Mouse (Mus musculus) heart, adult 8-10 months (tissue): Measurements from ENCODE around the gene Dyrk1b. TPM values are rescaled to one million over a fixed set of nuclear protein-coding genes. Genes with fewer than 3 reads are reported as not detected.
"Not testable (repeated sequence)": the region's sequence is repeated elsewhere in the genome, so short reads cannot be mapped to it uniquely, and the experiment has no call there.

Experiments
- DNase-seq: peaks from one replicate; pipeline ENCODE4 v3.0.0; 2022; ENCODE audit warnings: low spot score
- total RNA-seq, 4 experiments: library from RNA; stranded (reverse); gene quantifications; 2 replicates each; pipeline ENCODE4 v1.2.4; 2022

Gene Dyrk1b
- 10 to 100 TPM; 24.0 to 34.6 (median 31.8) TPM for total RNA-seq

DNA sequence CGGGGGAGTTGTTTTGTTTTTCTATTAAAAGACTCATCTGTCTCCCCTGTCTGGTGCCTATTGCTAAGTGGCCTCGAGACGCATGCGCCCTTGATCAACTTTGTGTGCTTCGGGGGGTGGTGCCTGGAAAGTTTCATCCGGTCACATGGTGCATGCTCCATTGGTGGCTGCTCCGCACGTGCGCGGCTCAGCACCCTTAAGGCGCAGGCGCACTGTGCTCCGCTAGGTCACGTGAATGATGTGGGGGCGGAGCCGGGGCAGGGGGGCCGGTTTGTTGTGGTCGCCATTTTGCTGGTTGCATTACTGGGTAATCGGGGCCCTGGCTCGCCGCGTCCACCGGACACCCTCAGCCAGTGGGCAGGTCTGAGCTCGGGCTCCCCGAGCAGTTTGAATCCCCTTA is at the start of gene Dyrk1b:
Gene Dyrk1b, plus strand, starts transcription at position 242 of the 400 bp plus-strand sequence.
- peak; percentile 98 for DNase-seq

DNA sequence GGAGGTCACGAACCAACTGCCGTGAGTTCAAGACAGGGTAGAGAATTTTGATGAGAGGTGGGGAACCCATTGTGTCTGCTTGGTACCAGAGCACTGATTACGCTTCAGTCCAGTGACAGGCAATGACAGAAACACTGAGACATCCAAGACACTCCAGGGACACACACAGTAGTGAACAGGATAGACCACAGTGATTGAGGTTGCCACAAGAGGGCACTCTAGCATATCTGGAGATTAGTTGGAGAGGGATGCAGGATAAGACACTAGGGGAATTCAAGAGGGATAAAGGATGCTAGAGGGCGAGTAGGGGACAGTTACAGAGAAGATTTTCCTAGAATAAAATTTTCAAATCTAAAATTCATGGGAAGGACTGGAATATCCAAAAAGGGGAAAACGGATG is 41.7 kb upstream of the Dyrk1b start:
- no peak for DNase-seq

DNA sequence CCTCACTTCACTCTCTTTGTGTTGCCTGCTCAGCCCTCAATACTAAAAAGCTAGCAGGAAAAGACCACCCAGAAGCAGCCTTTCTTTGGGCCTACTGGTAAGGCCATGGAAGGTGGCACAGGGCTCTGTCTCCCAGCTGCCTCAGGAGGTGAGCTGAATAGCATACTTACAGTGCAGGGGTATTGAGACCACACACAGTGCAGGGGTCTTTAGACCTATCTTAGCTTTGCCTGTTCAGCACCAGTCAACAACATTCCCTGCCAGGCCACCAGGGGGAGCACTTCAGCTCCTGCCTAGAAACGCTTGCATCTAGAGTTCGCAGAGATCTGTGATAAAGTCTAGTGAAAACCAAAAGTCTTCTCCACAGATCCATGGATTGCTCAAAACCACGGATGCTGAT is 31.0 kb upstream of the Dyrk1b start:
- DNase-seq: peak; percentile 33

DNA sequence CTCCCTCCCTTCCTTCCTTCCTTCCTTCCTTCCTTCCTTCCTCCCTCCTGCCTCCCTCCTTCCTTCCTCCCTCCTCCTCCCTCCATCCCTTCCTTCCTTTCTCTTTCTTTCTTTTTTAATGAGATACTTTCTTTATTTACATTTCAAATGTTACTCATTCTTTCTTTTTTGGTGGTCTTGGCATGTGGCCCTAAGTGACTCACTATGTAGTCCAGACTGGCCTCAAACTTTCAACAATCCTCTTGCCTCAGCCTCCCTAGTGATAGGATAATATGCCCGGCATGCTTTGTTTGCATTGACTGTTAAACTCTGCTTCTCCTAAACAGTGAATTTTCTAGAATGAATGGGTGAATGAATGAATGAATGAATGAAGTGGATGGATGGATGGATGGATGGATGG is 29.4 kb upstream of the Dyrk1b start:
- DNase-seq: no peak

DNA sequence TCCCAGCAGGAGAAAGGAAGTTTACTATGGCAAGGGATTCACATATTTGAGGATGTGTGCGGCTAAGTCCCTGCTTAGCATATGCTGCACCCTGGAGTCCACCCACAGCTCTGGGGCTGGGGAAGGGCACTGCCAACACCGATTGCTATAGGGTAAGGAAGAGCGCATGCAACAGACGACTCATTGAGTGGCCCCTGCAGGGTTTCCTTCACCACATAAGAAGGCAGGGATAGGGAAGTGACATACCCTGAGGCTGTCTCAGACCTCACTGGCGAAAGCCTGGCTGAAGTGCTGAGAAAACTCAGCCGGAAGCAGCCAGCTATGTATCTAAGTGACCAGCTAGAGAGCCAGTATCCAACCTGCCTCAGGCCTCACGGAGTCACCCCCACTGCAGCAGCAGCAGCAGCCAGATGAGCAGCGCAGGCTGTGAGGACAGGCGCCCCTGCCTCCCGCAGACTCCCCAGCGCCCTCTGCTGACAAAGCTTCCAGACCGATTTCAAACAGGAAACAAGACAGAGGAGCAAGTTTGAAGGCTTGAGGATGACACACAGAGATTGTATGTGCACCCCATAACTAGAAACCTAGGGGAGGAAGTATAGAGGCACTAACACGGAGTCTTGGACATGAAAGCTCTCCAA is 27.6 kb upstream of the Dyrk1b start:
- no peak for DNase-seq

DNA sequence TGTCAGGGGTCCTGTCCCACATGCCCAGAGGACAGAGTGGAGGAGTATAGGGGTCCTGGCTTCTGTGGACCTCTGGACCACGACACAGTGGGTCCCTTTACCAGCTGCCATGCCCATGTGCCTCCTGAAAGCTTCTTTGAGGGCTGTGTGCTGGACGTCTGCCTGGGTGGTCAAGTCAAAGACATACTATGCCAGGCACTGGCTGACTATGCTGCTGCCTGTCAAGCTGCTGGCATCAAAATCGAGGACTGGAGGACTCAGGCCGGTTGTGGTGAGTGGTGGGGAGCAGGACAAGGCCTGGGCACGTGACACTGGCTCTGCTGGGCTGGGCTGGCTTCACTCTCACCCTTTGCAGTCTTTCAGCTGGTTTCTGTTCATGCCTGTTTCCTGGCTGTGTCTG is 25.7 kb upstream of the Dyrk1b start:
- DNase-seq: not testable (repeated sequence)

DNA sequence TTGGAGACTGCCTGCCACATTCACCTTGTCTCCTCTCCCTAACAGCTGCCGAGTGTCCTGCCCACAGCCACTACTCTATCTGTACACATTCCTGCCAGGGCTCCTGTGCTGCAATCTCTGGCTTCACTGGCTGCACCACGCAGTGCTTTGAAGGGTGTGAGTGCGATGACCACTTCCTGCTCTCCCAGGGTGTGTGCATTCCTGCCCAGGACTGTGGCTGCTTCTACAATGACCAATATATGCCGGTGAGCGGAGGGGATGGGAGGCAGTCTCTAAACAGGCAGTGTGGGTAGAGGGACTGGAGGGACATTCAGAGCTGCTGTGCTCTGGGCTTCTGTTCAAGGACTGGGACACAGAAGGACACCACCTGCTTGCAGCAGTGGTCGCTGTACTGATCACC is 20.0 kb upstream of the Dyrk1b start:
- DNase-seq: no peak

DNA sequence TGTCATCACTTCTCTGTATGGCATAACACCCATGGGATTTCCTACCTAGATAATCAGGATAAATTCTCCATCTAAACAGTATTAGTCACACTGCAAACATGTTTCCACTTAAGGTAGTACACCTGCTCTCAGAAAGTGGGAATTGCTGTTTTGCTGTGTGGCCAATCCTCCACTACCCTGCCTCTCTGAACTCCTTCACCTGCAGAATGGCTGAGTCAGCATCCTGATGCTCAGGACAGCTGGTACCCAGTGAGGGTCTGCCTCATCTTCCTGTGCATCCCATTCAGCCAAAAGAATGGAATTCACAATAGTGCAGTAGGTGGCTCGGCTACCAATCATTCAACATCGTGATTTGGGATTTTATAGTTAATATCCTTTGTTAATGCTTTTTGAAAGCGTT is 19.4 kb upstream of the Dyrk1b start:
- DNase-seq: no peak

DNA sequence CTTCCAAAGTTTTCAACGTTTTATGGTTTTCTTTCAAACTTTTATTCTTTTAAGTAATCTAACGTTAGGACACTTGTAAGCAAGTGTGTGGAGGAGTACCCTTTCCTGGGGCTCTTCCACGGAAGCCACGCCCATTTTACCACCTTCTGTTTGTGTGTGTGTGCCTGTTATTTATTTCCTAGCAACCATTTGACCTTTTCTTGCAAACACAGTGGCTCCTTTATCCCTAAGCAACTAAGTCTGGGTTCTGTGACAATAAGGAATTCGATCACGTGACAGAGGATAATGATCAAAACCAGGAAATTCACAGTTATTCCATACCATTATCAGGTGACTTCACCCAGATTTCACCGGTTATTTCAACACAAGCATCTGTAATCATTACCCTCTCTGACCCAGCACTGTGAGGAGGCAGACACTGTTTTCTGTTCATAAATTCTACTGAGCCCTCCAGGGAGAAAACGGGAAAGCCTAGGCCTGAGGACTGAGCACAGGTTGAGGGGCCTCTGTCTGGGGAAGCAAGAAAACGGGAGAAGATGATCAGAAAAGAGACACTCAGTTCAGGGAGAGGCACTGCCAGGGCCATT is 18.0 kb upstream of the Dyrk1b start:
- DNase-seq: no peak

DNA sequence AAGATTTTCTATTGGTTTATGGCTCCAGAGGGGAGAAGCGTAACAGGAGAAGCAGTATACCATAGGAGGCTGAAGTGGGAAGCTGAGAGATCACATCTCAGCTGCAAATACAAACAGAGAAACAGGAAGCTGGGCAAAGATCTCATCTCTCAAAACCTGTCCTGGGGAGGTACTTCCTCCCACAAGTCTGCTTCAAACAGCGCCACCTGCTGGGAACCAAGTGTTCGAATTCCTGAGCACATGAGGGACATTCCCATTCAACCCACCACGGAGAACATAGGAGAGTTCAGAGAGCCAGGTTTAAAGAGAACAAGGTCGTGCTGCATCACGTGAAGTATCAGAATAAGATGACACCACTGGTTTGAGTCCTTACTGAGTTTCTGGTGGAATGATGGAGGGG is 13.9 kb upstream of the Dyrk1b start:
- DNase-seq: no peak

DNA sequence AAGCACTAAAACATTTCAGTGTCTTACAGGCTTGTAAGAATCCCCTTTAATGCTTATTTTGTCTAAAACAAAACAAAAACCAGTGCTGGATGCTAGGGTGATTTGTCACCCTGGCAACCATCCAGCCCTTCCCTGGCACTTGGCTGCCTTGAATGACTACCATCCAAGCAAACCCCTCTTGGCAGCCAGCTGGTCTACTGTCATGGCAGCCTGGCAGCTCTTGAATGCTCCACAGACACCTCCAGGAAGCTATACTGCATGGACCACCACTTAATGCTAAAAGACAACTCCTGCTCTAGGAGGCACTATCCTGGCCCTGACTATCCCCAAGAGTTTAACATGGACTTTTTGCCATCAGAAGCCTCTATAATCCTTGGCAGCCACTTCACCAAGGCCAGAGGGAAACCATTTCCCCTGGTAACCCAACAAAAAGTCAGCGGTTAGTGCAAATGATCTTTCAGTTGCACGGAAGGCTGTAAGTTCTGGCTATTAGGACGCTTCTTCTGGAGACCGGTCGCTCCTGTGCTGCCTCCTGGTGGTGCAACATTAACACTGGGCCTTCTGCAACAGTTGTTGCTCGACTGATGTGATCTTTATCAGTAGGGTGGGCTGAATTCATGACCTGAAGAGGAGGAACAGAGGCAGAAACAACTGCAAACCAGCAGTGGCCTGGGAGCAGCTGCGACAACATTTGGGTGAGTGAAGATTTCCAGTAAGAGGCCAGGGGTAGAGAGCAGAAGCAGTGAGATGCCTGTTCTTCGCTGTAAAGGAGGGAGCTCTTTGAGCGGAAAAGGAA is 10.8 kb upstream of the Dyrk1b start:
- peak; percentile 54 for DNase-seq

DNA sequence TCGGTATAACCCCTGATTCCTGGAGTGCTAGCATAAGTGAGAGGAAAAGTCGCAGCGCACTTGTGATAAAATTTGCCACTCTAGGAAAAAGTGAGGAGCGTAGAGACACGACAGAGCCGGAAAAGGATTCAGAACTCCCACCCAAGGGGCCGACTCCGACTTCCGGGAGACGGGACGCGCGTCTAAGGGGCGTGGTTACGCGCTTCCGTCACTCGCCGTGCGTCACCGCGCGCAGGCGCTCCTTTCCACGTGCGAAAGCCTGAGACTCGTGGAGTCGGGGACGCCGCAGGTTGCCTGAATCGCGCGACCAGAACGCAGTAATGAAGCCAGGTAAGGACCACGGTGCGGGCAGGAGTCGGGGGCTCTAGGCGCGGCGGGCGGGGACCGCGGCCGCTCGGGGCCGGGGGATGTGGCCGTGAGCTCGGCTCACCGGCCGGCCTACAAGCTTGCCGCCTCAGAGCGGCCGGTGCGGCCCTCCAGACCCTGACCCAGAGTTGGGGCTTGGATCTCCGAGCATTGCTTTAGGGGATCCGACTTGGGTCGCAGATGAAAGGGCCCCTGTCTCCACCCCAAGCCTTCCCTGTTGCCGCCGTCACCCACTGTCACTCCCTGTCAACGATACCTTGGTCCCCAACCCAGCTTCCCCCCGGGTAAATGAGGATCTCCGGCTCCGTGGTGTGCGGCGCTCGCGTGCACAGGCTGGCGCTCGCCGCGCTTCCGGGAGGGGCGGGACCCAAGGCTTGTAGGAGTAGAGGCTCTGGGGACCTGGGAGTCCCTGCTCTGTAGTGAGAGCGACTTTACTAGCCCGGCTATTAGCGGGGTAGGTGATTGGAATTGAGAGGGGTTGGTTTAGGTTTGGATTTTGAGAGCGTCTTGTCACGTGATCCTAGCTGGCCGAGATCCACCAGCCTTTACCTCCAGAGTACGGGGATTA is 9.5 kb upstream of the Dyrk1b start, which contains the start of gene Fbl:
Gene Fbl, plus strand, starts transcription at position 222 of the 934 bp plus-strand sequence.
- DNase-seq: peak; percentile 87

DNA sequence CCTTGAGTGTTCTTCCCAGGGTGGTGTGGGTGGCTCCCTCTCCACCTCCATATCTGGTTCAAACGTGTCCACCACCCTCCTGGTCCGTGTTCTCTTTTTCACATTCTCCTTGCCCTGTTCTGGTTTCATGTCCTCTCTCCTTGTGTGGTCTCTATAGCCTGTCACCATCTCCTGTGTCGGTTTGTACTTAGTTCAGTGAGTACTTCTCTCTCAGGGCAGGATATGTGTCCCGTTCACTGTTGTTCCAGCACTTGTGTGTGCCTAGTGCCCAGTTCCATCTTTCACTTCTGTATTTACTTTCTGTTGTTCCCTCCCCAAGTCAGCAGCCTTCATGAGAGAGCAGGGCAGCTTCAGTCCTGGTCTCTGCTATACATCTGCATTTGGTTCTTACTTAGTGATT is 3.9 kb upstream of the Dyrk1b start:
- no peak for DNase-seq

DNA sequence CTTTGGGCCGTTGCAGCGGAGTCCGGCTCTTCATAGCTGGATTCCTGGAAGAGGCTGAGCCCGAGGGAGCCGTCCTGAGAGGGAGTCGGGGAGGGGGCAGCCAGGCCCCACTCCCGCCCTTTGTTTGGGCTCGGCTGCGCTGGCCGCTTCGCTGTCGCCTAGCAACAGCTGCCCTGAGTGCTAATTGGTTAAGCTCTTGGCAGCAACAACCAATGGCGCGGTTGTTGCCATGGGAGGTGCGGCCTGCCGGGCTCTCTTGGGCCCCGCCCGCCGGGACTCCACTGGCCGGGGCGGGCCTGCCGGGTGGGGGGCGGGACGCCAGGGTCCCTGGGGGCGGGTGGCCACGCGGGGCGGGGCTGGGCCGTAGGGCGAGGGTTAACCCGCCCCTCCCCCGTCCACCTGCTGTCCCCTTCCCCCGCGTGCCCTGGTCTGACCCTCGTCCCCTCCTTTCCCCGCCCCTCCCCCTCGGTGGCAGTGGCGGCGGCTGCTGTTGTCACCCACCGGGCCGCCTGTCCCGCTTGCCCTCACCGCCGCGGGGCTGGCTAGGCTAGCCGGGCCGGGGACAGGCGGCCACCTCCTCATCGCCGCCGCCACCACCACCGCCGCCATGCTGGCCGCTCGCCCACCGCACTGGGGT is 590 bp downstream of the Dyrk1b start:
- peak; percentile 93 for DNase-seq

DNA sequence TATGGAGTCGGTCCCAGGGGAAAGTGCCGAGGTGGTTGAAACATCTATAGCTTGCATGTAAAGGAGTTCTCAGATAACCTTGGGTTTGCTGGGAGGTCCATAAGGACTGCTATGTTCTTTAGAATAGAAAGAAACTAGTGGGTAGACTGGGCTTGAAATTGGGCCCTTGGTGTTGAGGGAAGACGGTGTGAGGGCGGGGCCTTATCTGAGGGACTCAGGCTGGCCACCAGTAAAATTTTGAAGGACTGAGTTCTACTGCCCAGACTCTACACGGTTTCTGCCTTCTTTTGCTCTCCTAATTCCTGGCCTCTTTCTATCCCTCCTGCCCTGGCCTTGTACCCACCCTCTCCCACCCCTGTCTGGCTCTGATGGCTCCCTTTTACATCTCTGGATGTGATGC is 1.6 kb downstream of the Dyrk1b start:
- DNase-seq: no peak

DNA sequence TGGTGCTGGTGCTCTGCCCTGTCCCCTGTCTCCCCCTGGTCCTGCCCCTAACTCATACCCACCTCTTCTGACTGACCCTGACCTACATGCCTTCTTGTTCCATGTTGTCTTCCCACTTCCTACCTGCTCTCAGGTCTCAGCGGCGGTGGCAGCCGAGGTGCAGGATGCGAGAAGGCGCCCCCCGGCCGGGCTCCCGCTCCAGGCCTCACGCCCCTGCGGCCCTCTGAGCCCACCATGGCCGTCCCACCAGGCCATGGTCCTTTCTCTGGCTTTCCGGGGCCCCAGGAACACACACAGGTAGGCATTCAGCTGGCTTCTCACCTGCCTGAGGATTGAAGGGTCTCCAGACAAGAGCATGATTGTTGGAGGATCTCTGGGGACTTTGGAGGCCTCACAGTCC is 2.1 kb downstream of the Dyrk1b start:
- no peak for DNase-seq

DNA sequence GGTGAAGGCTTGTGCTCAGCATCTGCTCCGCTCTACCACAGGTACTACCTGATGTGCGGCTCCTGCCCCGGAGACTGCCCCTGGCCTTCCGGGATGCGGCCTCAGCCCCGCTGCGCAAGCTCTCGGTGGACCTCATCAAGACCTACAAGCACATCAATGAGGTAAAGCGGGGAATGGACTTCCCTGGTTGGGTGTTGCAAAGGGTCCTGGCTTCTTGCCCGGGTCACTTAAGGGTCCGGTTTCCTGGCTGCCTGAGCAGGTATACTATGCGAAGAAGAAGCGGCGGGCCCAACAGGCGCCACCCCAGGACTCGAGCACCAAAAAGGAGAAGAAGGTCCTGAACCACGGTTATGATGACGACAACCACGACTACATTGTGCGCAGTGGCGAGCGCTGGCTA is 3.1 kb downstream of the Dyrk1b start:
- DNase-seq: no peak

DNA sequence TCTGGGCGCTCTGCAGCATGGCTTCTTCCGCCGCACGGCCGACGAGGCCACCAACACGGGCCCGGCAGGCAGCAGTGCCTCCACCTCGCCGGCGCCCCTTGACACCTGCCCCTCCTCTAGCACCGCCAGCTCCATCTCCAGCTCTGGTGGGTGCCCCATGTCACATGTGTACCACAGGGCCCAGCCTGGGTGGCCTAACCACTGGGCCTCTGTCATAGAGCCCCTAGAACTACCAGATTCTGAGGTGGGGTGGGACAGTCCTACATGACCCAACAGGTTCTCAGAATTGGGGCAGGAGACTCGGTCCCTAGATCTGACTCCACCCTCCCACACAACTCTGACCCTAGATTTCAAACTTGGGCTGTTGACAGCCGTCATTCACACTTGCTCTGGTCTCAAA is 6.6 kb downstream of the Dyrk1b start:
- DNase-seq: no peak

DNA sequence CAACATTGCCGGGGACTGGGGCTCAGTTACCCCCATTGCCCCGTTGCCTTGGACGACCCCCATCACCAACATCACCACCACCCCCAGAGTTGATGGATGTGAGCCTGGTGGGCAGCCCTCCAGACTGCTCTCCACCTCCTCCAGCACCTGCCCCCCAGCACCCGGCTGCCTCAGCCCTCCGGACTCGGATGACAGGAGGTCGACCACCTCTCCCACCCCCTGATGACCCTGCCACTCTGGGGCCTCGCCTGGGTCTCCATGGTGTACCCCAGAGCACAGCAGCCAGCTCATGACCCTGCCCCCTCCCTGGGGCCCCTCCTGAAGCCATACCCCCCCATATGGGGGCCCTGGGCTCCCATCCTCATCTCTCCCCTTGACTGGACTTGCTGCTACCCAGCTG is 7.4 kb downstream of the Dyrk1b start:
- DNase-seq: no peak

DNA sequence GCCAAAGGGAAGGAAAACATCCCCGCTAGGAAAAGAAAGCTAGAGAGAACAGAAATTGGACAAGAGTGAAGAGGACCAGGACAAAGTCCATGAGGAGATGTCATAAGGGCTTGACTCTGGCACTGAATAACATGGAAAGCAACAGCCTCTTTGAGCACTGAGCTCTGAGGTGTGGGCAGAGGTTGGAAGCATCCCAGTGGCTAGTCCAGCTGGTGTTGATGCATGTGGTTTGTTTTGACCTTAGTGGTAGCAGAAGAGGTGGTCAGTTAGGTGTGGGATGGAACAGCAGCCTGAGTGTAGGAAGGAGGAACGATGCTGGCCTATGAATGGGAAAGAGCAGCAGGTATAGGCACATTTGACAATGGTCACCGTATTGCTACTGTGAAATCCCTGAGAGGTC is 12.2 kb downstream of the Dyrk1b start:
- no peak for DNase-seq

DNA sequence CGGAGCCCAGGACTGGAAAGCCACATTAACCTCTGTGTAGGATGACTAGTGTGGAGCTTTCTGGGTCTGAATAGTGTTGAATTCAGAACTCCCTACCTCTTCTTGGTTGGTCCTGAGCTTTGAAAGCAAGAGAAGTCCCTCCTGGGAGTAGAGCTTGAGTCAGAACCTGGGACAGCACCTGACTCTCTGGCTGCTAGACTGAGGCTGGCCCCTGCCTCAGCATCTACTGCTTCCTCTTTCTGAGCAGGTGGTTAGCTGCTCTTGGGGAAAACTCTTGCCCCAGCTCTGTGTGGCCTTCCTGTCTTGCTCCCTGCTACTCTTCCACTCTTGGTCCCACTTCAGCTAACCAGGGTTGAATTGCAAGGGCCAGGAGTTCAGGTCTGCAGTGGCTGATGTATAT is 12.6 kb downstream of the Dyrk1b start:
- no peak for DNase-seq
